Mouse (Mus musculus) liver, adult 2 months (tissue): ENCODE data around the gene Pknox2. TPM values are rescaled to one million over a fixed set of nuclear protein-coding genes. Genes with fewer than 3 reads are reported as not detected.
A peak's percentile ranks its signal among the peaks of the same experiment; 100 is the strongest.

ENCODE experiments used
- DNase-seq: peaks from one replicate; pipeline ENCODE4 v3.0.0-alpha.2; 2011; ENCODE audit warnings: low read depth, low spot score; ENCODE audit errors: extremely low read depth
- H3K27ac ChIP-seq: fragments of 200-500 bp; replicated peaks from 2 replicates; pipeline ENCODE4 v1.5.1; 2012; ENCODE audit warnings: low read depth, mild to moderate bottlenecking, control low read depth, inconsistent platforms, low read length; ENCODE audit not compliant: insufficient read depth
- H3K27me3 ChIP-seq: fragments of 200-500 bp; 2 replicates; pipeline ENCODE4 v1.6.1; 2012; ENCODE audit warnings: mild to moderate bottlenecking, moderate library complexity, low read length, inconsistent platforms; ENCODE audit not compliant: control insufficient read depth, insufficient read depth
- H3K36me3 ChIP-seq: fragments of 200-500 bp; 2 replicates; pipeline ENCODE4 v1.6.1; 2012; ENCODE audit warnings: low read length, inconsistent platforms; ENCODE audit not compliant: control insufficient read depth, insufficient read depth
- H3K4me1 ChIP-seq: fragments of 200-500 bp; 2 replicates; pipeline ENCODE4 v1.6.1; 2011; ENCODE audit warnings: low read length; ENCODE audit not compliant: control insufficient read depth, insufficient read depth
- H3K4me3 ChIP-seq: fragments of 200-500 bp; 2 replicates; pipeline ENCODE4 v1.5.1; 2011; ENCODE audit warnings: low read depth, mild to moderate bottlenecking, control low read depth, low read length, moderate library complexity; ENCODE audit not compliant: insufficient read depth
- H3K79me2 ChIP-seq: fragments of 200-500 bp; 2 replicates; pipeline ENCODE4 v1.6.1; 2012; ENCODE audit warnings: inconsistent platforms, mild to moderate bottlenecking, low read length, moderate library complexity; ENCODE audit not compliant: control insufficient read depth, insufficient read depth
- H3K9ac ChIP-seq: fragments of 200-500 bp; 2 replicates; pipeline ENCODE4 v1.6.1; 2012; ENCODE audit warnings: low read depth, mild to moderate bottlenecking, control low read depth, inconsistent platforms, low read length
- CTCF ChIP-seq: fragments of 200-500 bp; IDR thresholded peaks from 2 replicates; pipeline ENCODE4 v1.5.1; 2011; ENCODE audit warnings: low read depth, low read length, control low read depth
- POLR2A ChIP-seq: fragments of 200-500 bp; IDR thresholded peaks from 2 replicates; pipeline ENCODE4 v1.6.1; 2011; ENCODE audit warnings: low read length, control low read depth; ENCODE audit not compliant: insufficient read depth; ENCODE audit errors: extremely low read depth
- whole genome bisulfite sequencing: fragments of 180-500 bp; shearing (Covaris S2); methylation state at CpG from one replicate; pipeline ENCODE4 v1.1.7; 2018; 5-methylcytosine and 5-hydroxymethylcytosine counted together
- polyA plus RNA-seq: library from polyadenylated mRNA; depleted of rRNA; stranded (reverse); fragments of >200 nt; gene quantifications from 2 replicates; pipeline ENCODE4 v1.2.3, GENCODE M21; 2012
- total RNA-seq: library from RNA; depleted of rRNA; stranded (reverse); fragments of >200 nt; gene quantifications from 2 replicates; pipeline ENCODE4 v1.2.3, GENCODE M21; 2014

Gene Pknox2
- total and polyA plus RNA-seq, 2 experiments, result 0.09 to 0.42 TPM

- no peak for DNase-seq
- WGBS, result 93% methylated on average over 3 of the region's 3 CpGs
- Histone ChIP-seq H3K27me3 (no peaks in the 10 kb centered on the region), H3K36me3 (no peaks in the 10 kb centered on the region), H3K4me1 (no peaks in the 10 kb centered on the region), H3K27ac (no peak overlapping the region), H3K79me2 (no peaks in the 10 kb centered on the region), H3K4me3 (no peak overlapping the region), H3K9ac (no peak overlapping the region)
- TF ChIP-seq CTCF, result no peak
- no peak for TF ChIP-seq POLR2A
These were observed 108.3 kb downstream of the Pknox2 start for GRCm38 (mm10) chr9:37038859-37039258.

- H3K79me2 ChIP-seq, result no peaks in the 10 kb centered on the region
- no peaks in the 10 kb centered on the region for H3K36me3 ChIP-seq
- TF ChIP-seq POLR2A, result no peak
- TF ChIP-seq CTCF, result no peak
- no peaks in the 10 kb centered on the region for H3K4me1 ChIP-seq
- WGBS, result 78% methylated on average over 7 of the region's 7 CpGs
- H3K9ac ChIP-seq, result no peak overlapping the region
- H3K27ac ChIP-seq, result no peak overlapping the region
- H3K27me3 ChIP-seq, result no peaks in the 10 kb centered on the region
- H3K4me3 ChIP-seq, result no peak overlapping the region
- no peak for DNase-seq
These were observed 108.8 kb downstream of the Pknox2 start for GRCm38 (mm10) chr9:37038445-37038844.

DNA sequence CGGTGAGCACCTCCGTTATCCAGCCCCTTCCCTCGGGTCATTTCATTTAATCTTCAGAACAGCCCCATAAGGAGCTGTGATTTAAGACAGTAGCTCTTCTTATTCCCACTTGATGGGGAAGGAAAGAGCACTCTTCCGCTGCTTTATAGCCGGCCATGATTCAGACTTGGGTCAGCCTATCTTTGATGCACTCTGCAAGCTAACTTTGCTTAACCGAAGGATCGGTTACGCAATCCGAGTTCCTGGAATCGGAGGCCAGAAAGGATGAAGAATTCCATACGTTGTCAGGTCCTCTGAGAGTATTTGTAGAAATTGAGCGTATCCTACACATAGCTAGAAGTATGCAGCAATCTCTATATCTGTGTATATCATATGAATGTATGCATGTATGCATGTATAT lies 109.8 kb downstream of the Pknox2 start:
- H3K4me1 ChIP-seq, result no peaks in the 10 kb centered on the region
- TF ChIP-seq POLR2A (no peak), CTCF (no peak)
- H3K79me2 ChIP-seq, result no peaks in the 10 kb centered on the region
- no peak overlapping the region for H3K4me3 ChIP-seq
- no peaks in the 10 kb centered on the region for H3K27me3 ChIP-seq
- no peak for DNase-seq
- no peak overlapping the region for H3K9ac ChIP-seq
- 62% methylated on average over 12 of the region's 12 CpGs for WGBS
- H3K36me3 ChIP-seq, result no peaks in the 10 kb centered on the region
- H3K27ac ChIP-seq, result no peak overlapping the region

DNA sequence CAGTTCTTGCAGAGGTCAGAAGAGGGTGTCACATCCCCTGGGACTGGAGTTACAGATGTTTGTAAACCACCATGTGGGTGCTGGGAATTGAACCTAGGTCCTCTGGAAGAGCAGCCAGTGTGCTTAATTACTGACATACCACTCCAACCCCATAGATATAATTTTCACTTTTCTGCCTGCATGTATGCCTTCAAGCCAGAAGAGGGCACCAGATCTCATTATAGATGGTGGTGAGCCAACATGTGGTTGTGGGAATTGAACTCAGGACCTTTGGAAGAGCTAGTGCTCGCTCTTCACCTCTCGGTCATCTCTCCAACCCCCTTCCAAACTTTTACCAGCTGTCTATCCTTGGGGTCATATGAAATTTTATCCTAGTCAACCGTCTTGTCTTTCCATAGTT lies 112.0 kb downstream of the Pknox2 start:
- Histone ChIP-seq H3K4me3 (no peak overlapping the region), H3K27ac (no peak overlapping the region), H3K27me3 (no peaks in the 10 kb centered on the region), H3K4me1 (no peaks in the 10 kb centered on the region), H3K36me3 (no peaks in the 10 kb centered on the region), H3K79me2 (no peaks in the 10 kb centered on the region), H3K9ac (no peak overlapping the region)
- DNase-seq, result no peak
- TF ChIP-seq CTCF (peak; percentile 18; the same call in 1 of the 2 replicates), POLR2A (no peak)
- WGBS, result 96% methylated on average over 3 of the region's 3 CpGs

GRCm38 (mm10) chr9:37034316-37034715 lies 112.9 kb downstream of the Pknox2 start:
- WGBS, result 87% methylated on average over 1 of the region's 1 CpGs
- no peak overlapping the region for H3K27ac ChIP-seq
- H3K9ac ChIP-seq, result no peak overlapping the region
- no peaks in the 10 kb centered on the region for H3K79me2 ChIP-seq
- H3K27me3 ChIP-seq, result no peaks in the 10 kb centered on the region
- no peaks in the 10 kb centered on the region for H3K36me3 ChIP-seq
- TF ChIP-seq POLR2A, result no peak
- no peak for TF ChIP-seq CTCF
- no peak overlapping the region for H3K4me3 ChIP-seq
- no peaks in the 10 kb centered on the region for H3K4me1 ChIP-seq
- DNase-seq, result no peak

- no peak overlapping the region for H3K4me3 ChIP-seq
- H3K4me1 ChIP-seq, result no peaks in the 10 kb centered on the region
- no peaks in the 10 kb centered on the region for H3K36me3 ChIP-seq
- TF ChIP-seq CTCF, result no peak
- no peak for TF ChIP-seq POLR2A
- 66% methylated on average over 9 of the region's 9 CpGs for WGBS
- no peak for DNase-seq
- H3K9ac ChIP-seq, result no peak overlapping the region
- H3K27me3 ChIP-seq, result no peaks in the 10 kb centered on the region
- H3K27ac ChIP-seq, result no peak overlapping the region
- H3K79me2 ChIP-seq, result no peaks in the 10 kb centered on the region
These were observed 116.6 kb downstream of the Pknox2 start for GRCm38 (mm10) chr9:37030347-37031213.
